Mouse (Mus musculus) testis, postnatal 10 days (tissue): ENCODE data around the gene Adgre5.

ENCODE experiments used
- DNase-seq: peaks from one replicate; pipeline ENCODE4 v3.0.0; 2021; ENCODE audit warnings: low spot score

Gene Adgre5

GRCm38 (mm10) chr8:83754149-83754548, 13.0 kb upstream of the Adgre5 start:
- no peak for DNase-seq

DNA sequence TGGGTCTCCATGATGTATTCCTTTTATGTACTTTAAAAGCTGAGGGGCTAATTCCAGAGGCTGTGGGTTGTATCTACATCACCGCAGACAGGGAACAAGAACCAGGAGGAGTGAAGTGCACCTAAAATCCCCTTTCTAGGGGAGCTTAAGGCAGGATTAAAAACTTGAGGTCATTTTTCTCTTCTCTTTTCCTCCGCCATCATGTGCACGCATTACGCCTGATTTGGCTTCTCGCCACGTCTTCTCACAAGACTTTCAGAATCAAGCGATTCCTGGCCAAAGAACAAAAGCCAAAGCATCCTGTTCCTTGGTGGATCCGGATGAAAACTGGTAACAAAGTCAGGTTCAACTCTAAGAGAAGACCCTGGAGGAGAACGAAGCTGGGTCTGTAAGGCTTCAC, 8.1 kb upstream of the Adgre5 start:
- no peak for DNase-seq

DNA sequence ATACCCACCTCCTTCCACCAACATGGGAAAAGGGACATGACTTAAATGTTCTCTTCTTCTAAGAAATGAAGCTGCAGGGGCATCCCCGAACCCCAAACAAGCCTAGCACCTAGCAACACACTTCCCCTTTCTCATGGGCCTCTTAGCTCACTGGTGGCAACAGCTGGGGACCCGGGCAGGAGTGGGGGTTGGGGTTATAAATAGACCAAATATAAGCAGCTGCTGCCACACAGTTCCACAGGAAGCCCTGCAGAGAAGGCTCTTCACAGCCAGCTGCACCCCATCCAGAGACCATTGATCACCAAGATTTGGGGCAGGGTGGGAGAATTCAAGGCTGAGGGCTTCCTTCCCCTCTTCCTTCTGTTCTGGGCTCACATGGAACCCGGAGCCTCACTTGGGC, 7.6 kb upstream of the Adgre5 start:
- DNase-seq = no peak

DNA sequence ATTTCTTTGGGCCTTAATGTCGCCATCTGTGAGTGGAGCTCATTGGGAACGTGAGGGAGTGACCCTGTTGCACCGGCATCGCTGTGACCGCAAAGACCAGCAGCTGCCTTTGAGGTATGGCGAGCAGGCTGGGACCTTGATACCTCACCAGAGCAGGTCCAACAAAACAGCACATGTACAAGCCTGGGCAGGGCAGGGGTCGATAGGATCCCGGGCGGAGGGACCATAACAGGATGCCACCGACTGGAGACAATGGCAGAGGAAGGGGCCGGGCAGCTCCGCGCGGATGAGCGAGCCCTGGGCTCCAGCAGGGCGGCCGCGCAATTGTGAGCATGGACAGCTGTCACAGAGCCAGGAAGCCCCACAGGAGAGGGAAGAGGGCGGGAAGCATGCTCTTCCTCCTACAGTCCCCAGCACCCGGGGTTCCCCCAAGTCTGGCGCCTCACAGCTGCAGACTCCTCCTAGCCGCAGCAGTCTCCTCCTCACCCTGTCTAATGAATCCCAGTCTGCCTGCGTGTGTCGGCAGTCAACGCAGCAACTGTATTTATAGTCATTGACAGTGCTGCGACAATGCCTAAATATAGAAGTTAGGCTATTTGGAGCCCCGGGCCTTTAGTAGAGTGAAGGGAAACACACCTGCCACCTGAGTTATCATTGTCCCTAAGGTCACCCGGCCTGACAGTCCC, 6.7 kb upstream of the Adgre5 start:
- DNase-seq = peak; percentile 59

- no peak for DNase-seq
Measured at GRCm38 (mm10) chr8:83744070-83744469, 2.9 kb upstream of the Adgre5 start.

GRCm38 (mm10) chr8:83742968-83743367, 1.8 kb upstream of the Adgre5 start:
- no peak for DNase-seq

DNA sequence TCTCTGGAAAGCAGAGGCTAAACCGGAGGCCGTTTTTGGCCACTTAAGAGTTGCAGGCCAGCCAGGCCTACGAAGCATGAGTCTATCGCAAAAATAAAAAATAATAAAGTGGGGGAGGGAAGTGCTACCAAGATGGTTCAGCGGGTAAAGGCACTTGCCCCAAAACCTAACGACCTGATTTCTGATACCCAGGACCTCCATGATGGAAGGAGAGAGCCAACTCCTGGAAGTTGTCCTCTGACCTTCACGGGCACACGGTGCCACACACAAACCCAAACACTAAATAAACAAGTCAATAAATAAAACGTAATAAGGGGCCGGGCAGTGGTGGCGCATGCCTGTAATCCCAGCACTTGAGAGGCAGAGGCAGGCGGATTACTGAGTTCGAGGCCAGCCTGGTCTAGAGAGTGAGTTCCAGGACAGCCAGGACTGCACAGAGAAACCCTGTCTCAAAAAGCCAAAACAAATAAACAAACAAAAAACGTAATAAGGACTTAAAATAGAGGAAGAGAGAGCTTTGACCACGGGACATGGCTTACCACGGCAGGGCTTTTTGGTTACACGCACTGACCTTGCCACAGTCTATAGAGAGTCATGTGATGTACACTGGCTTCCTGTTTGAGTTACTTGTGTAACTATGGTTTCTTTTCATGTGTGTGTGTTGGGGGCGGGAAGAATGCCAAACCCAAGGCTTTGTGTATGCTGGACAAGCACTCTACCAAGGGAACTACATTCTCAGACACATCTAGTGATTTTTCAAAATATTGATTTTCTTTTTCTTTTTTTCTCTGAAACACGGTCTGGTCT, 926 bp upstream of the Adgre5 start:
- DNase-seq = no peak

DNA sequence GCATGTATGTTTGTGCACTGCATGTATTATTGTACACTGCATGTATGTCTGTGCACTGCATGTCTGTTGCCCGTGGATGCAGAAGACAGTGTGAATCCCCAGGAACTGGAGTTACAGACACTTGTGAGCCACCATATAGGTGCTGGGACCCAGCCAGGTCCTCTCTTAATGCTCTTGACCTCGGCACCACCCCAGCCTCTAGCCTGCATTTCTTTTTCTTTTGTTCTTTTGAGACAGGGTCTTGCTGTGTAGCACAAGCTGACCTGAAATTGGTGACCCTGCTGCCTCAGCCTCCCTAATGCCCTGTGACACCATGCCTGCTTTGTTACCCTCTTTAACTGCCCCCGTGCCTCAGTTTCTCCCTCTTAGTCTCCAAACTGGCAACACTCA, 545 bp downstream of the Adgre5 start:
- no peak for DNase-seq

- DNase-seq = no peak
Measured at GRCm38 (mm10) chr8:83739711-83740468, 1.2 kb downstream of the Adgre5 start.

- DNase-seq = no peak
Measured at GRCm38 (mm10) chr8:83738949-83739710, 2.0 kb downstream of the Adgre5 start.

DNA sequence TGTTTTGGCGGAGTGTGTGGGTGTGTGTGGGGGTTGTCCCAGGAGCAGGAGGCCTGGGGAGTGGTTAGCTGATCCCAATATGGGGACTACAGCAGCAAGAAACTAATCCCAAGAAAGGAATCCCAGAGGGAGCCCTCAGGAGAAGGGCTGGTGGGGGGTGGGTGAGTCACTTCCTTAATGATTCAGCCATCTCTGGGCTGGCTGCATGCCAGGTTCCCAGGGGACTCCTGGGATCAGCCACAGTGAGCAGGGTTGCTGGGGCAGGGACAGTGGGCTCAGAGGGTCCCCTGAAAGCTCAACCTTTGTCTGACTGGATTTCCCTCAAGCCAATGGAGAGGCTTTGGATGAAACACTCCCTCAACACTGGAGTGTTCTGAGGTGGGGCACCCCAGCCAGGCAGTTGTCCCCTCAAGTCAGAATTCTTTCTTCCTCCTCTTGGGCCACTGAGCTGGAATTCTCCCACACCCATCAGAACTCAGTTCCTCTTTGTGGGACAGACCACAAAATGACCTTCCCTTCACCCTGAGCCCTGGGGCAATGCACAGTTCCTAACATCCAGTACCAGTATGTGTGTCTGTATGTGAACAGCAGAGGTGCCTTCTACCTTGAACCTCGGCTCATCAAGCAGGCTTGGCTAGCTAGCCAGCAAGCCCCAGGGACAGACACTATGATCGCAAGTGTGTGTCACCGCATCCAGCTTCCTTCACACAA, 3.1 kb downstream of the Adgre5 start:
- peak; percentile 62 for DNase-seq

GRCm38 (mm10) chr8:83737346-83737745, 3.8 kb downstream of the Adgre5 start:
- DNase-seq = no peak

GRCm38 (mm10) chr8:83736681-83737080, 4.4 kb downstream of the Adgre5 start:
- DNase-seq = no peak

DNA sequence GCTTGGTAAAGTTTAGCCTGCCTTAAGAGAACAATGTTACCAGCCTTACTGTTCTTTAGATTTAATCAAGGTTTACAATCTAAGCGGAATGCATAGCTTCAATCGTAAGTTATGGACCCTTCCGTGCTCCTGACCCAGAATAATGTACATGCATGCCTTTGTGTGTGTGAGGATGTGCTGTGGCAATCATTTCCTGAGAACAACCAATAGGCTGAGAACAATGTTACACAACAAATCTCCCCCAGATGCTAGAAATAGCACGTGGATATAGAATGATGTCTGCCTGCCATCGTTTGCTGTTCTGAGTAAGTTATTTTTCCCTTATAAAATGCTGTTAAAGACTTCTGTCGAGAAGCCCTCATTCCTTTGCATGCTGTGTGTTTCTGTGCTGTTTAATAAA, 8.2 kb downstream of the Adgre5 start:
- no peak for DNase-seq

DNA sequence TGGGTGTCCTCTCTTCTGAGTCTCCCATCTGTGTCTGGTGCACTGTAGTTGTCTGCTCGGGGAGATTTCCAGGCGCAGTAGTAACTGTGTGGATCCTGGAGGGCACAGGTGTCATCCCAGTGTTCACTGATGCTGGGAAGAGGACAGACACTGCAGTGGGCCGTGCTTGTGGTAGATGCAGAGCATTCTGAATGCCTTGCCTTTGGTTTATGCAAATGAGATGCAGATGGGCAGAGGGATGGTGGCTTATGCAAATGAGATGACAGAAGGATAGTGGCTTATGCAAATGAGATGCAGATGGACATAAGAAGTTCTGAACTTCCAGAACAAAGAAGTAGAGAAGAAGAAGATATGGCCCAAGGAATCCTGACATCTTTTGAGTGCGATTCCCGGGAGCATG, 9.2 kb downstream of the Adgre5 start:
- no peak for DNase-seq

- DNase-seq = peak; percentile 72
Measured at GRCm38 (mm10) chr8:83729009-83729807, 11.9 kb downstream of the Adgre5 start.

DNA sequence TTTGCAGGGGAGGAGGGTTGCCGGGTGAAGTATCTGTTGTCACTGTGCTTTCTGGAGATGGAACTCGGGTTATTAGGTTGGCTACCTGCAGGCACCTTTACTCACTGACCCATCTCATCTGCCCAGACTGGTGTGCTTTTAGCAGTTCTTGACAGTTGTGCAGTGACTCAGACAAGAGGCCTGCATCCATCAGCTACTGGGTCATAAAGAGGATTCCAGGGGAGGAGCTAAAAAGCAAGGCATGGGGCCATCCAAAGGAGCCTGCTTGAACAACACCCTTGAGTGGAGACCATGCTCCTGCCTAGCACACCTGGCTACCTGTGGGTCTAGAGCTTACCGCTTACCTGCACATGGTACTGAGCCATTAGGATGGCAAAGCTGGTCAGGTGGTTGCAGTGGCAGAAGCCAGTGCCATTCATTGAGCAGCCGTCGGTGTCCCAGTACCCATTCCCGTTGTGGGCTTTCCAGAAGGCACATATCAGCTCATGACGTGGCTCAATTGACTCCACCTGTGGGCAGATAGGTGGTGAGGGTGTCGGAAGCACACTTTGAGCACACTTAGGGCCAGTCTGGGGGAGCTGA, 15.5 kb downstream of the Adgre5 start:
- DNase-seq = no peak

- DNase-seq = peak; percentile 91
Measured at GRCm38 (mm10) chr8:83724697-83725482, 16.2 kb downstream of the Adgre5 start.

- no peak for DNase-seq
Measured at GRCm38 (mm10) chr8:83723447-83724083, 17.6 kb downstream of the Adgre5 start.
